Mouse (Mus musculus) CH12.LX (cell line): ENCODE results near the gene Myo5a.

Experiments
- EP300 ChIP-seq: IDR thresholded peaks from 2 replicates; pipeline ENCODE4 v1.6.1; 2011; ENCODE audit warnings: low read length, improper control_type of control experiment
- MYC ChIP-seq: IDR thresholded peaks from 2 replicates; pipeline ENCODE4 v1.6.1; 2011; ENCODE audit warnings: low read depth, mild to moderate bottlenecking, improper control_type of control experiment, low read length

DNA sequence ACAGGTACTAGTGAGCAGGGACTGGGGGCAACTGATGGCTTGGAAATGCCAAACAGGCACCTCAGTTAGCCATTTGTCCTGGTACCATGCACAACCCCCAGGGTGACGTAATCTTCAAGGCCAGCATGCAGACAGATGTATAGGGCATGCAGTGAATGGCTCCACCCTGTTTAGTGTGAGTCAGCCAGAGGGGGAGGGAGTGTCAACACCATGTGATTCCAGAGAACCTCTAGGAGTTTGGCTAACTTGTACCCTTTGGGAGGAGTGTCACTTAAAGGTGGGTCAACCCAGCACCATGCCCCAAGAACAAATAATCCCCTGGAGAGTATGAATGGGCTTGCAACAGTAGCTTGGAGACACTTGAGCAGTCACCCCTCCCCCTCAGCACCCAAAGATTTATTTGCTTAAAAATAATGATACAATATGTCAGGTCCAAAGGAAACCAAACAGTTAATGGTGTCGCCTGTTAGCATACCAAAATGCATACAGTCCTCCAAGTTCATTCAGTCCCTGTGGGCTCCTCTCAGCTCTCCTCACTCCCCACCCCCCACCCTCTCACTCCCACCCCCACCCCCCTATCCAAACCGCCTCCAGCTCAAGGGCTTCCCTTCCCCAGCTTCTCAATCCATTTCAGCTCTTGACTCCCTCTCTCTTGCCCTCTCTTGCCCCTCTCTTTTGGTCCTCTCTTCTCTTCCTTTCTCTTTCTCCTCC lies 193.3 kb downstream of the Myo5a start:
- no peak for TF ChIP-seq MYC
- no peak for TF ChIP-seq EP300
